Mouse (Mus musculus): ENCODE measurements at regions not wholly inside any gene's neighbourhood (a gene's known extent, or its start where the extent isn't known, plus 50 kb on each side); places are given as distances from the start of the nearest gene placed in this dataset.
A peak's percentile ranks its signal among the peaks of the same experiment; 100 is the strongest.
"Not testable (repeated sequence)": the region's sequence is repeated elsewhere in the genome, so short reads cannot be mapped to it uniquely, and the experiment has no call there.

- ATAC-seq; H3K27ac ChIP-seq (ENCODE audit: low read depth, low read length); H3K9ac ChIP-seq; H3K9me3 ChIP-seq (ENCODE audit: low read length); H3K27me3 ChIP-seq (ENCODE audit: insufficient read depth, low read length); DNase-seq; H3K4me1 ChIP-seq (ENCODE audit: insufficient read depth); H3K36me3 ChIP-seq (ENCODE audit: insufficient read depth); H3K4me3 ChIP-seq (ENCODE audit: low read depth, low read length); H3K4me2 ChIP-seq (ENCODE audit: low read depth): not testable (repeated sequence)
- WGBS: 94% methylated on average over 4 of the region's 4 CpGs
These were observed 415.1 kb downstream of the Sis start for GRCm38 (mm10) chr3:72552597-72552996.

GRCm38 (mm10) chr3:72534010-72534409 is 433.7 kb downstream of the Sis start:
- no peaks in the 10 kb centered on the region for H3K9me3 ChIP-seq (ENCODE audit: low read length)
- no peaks in the 10 kb centered on the region for H3K4me1 ChIP-seq (ENCODE audit: insufficient read depth)
- ATAC-seq (no peak), DNase-seq (no peak)
- no peak overlapping the region for H3K9ac ChIP-seq
- H3K4me3 ChIP-seq (ENCODE audit: low read depth, low read length): no peak overlapping the region
- no peaks in the 10 kb centered on the region for H3K36me3 ChIP-seq (ENCODE audit: insufficient read depth)
- TF ChIP-seq CTCF (IDR thresholded peaks at IDR 0.05; ENCODE audit: low read depth): no peak
- H3K4me2 ChIP-seq (ENCODE audit: low read depth): no peak overlapping the region
- H3K27ac ChIP-seq (ENCODE audit: low read depth, low read length): no peak overlapping the region
- 88% methylated on average over 4 of the region's 4 CpGs for WGBS
- no peaks in the 10 kb centered on the region for H3K27me3 ChIP-seq (ENCODE audit: insufficient read depth, low read length)

DNA sequence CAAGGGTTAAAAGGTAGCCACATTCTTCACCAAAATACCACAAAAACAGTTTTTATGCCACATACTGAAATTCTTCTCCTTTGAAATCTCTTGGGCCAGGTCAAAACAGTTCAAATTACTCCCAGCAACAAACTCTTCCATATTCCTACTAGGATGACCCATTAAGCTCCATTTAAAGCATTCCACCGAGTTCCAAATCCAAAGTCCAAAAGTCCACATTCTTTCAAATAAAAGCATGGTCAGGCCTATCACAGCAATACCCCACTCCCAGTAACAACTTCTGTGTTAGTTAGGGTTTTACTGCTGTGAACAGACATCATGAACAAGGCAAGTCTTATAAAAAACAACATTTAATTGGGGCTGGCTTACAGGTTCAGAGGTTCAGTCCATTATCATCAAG is 441.9 kb downstream of the Sis start:
- 78% methylated on average over 1 of the region's 1 CpGs for WGBS
- not testable (repeated sequence) for ATAC-seq; DNase-seq; H3K4me3 ChIP-seq (ENCODE audit: low read depth, low read length); H3K4me2 ChIP-seq (ENCODE audit: low read depth); H3K4me1 ChIP-seq (ENCODE audit: insufficient read depth); H3K9me3 ChIP-seq (ENCODE audit: low read length); H3K9ac ChIP-seq; H3K27ac ChIP-seq (ENCODE audit: low read depth, low read length); H3K27me3 ChIP-seq (ENCODE audit: insufficient read depth, low read length); H3K36me3 ChIP-seq (ENCODE audit: insufficient read depth)

DNA sequence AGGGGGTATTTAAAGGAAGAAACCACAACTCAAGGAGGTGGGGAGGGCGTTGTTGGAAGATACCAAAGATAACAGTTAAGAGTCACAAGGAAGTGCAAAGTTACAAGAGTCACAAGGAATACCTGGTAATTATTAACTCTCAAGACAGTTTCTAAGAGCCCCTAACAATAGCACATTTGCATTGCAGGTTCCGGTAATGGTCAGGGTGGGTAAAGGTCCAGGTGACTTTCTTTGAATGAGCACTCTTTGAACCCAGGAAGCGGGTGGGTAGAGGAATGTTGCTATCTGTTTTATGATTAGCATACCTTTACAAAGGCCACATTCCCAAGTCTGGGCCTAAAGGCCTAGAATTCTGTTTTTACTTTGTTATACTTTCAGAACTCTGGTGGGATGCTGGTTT is 449.8 kb downstream of the Sis start:
- not testable (repeated sequence) for H3K9me3 ChIP-seq (ENCODE audit: low read length); DNase-seq; H3K4me3 ChIP-seq (ENCODE audit: low read depth, low read length); ATAC-seq; H3K27ac ChIP-seq (ENCODE audit: low read depth, low read length); H3K36me3 ChIP-seq (ENCODE audit: insufficient read depth); H3K27me3 ChIP-seq (ENCODE audit: insufficient read depth, low read length); H3K4me2 ChIP-seq (ENCODE audit: low read depth); H3K4me1 ChIP-seq (ENCODE audit: insufficient read depth); H3K9ac ChIP-seq
- whole genome bisulfite sequencing: 93% methylated on average over 3 of the region's 3 CpGs

GRCm38 (mm10) chr3:72504281-72504680 is 463.4 kb downstream of the Sis start:
- H3K4me2 ChIP-seq (ENCODE audit: low read depth): no peak overlapping the region
- 46% methylated on average over 4 of the region's 4 CpGs for WGBS
- H3K27ac ChIP-seq (ENCODE audit: low read depth, low read length): no peak overlapping the region
- H3K4me3 ChIP-seq (ENCODE audit: low read depth, low read length): no peak overlapping the region
- TF ChIP-seq CTCF (IDR thresholded peaks at IDR 0.05; ENCODE audit: low read depth): no peak
- no peaks in the 10 kb centered on the region for H3K9me3 ChIP-seq (ENCODE audit: low read length)
- ATAC-seq (no peak), DNase-seq (peak; percentile 4)
- H3K27me3 ChIP-seq (ENCODE audit: insufficient read depth, low read length): no peaks in the 10 kb centered on the region
- no peaks in the 10 kb centered on the region for H3K36me3 ChIP-seq (ENCODE audit: insufficient read depth)
- H3K4me1 ChIP-seq (ENCODE audit: insufficient read depth): no peaks in the 10 kb centered on the region
- no peak overlapping the region for H3K9ac ChIP-seq

DNA sequence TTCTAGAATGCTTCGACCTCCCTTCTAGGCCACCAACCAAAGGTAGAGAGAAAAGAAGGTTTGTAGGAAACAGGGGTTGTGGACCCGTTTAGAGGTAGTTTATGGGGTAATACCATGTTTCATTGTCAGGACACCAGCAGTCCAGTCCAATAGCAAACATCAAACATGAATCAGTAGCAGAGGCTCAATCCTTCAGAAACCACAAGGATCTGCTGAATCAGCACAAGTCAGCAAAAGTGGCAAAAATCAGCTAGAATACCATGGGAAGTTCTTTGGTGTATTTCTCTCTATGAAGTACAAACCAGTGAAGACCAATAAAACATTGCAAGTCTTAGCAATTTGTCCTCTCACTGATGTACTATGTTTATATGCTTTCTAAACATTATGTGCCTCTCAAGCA is 465.9 kb downstream of the Sis start:
- TF ChIP-seq CTCF (IDR thresholded peaks at IDR 0.05; ENCODE audit: low read depth): no peak
- no peak for DNase-seq
- H3K9me3 ChIP-seq (ENCODE audit: low read length): no peaks in the 10 kb centered on the region
- ATAC-seq: no peak
- no peak overlapping the region for H3K9ac ChIP-seq
- no peak overlapping the region for H3K27ac ChIP-seq (ENCODE audit: low read depth, low read length)
- no peaks in the 10 kb centered on the region for H3K4me1 ChIP-seq (ENCODE audit: insufficient read depth)
- no peak overlapping the region for H3K4me3 ChIP-seq (ENCODE audit: low read depth, low read length)
- H3K4me2 ChIP-seq (ENCODE audit: low read depth): no peak overlapping the region
- no peaks in the 10 kb centered on the region for H3K36me3 ChIP-seq (ENCODE audit: insufficient read depth)
- H3K27me3 ChIP-seq (ENCODE audit: insufficient read depth, low read length): no peaks in the 10 kb centered on the region
- WGBS: 91% methylated on average over 2 of the region's 2 CpGs

DNA sequence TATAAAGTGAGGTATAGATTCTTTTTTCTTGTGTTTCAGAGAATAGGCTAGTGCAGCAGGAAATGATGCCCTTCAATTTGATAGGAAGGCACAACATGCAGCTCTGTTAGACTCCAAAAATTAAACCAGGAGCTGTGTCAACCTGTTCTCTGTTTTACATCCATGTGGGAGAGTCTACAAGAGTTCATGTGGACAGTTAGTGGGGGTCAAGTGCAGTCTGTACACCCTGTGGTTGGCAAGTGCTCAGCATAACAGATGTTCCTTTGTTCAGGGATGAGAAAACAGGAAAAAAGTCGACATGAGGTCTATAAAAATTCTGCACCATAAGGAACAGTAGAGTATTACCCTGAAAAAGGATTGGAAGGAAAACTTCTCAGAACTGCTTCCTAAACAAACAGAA is 512.3 kb downstream of the Sis start:
- no peak overlapping the region for H3K4me2 ChIP-seq (ENCODE audit: low read depth)
- no peaks in the 10 kb centered on the region for H3K9me3 ChIP-seq (ENCODE audit: low read length)
- no peak overlapping the region for H3K9ac ChIP-seq
- H3K36me3 ChIP-seq (ENCODE audit: insufficient read depth): no peaks in the 10 kb centered on the region
- DNase-seq (no peak), ATAC-seq (no peak)
- H3K4me1 ChIP-seq (ENCODE audit: insufficient read depth): no peaks in the 10 kb centered on the region
- no peak for TF ChIP-seq CTCF (IDR thresholded peaks at IDR 0.05; ENCODE audit: low read depth)
- 18% methylated on average over 1 of the region's 1 CpGs for WGBS
- no peaks in the 10 kb centered on the region for H3K27me3 ChIP-seq (ENCODE audit: insufficient read depth, low read length)
- H3K4me3 ChIP-seq (ENCODE audit: low read depth, low read length): no peak overlapping the region
- no peak overlapping the region for H3K27ac ChIP-seq (ENCODE audit: low read depth, low read length)

Data from forebrain, postnatal 0 days (tissue).